Mouse (Mus musculus): ENCODE data around the gene Stx8. TPM values are rescaled to one million over a fixed set of nuclear protein-coding genes. Genes with fewer than 3 reads are reported as not detected.
A peak's percentile ranks its signal among the peaks of the same experiment; 100 is the strongest.

Gene Stx8
- total and polyA plus RNA-seq, 2 experiments from 2014 or later = 13.2 to 63.6 TPM

- no peak for TF ChIP-seq CTCF (IDR thresholded peaks at IDR 0.05)
- no peaks in the 10 kb centered on the region for H3K27me3 ChIP-seq (ENCODE audit: insufficient read depth, low read length)
- WGBS = 83% methylated on average over 2 of the region's 2 CpGs
- H3K9me3 ChIP-seq (ENCODE audit: low read length) = no peaks in the 10 kb centered on the region
- no peak overlapping the region for H3K4me2 ChIP-seq (ENCODE audit: low read depth, low read length, poor library complexity, severe bottlenecking)
- H3K36me3 ChIP-seq (ENCODE audit: insufficient read depth, low read length) = no peaks in the 10 kb centered on the region
- H3K27ac ChIP-seq (ENCODE audit: low read depth, low read length) = no peak overlapping the region
- H3K4me3 ChIP-seq (ENCODE audit: low read depth, low read length) = no peak overlapping the region
- no peaks in the 10 kb centered on the region for H3K4me1 ChIP-seq (ENCODE audit: insufficient read depth, low read length)
- ATAC-seq (ENCODE audit: low FRiP score) (no peak), DNase-seq (ENCODE audit: low spot score) (no peak)
- H3K9ac ChIP-seq (replicated peaks; ENCODE audit: low read length, poor library complexity, severe bottlenecking) = no peak overlapping the region
Measured at GRCm38 (mm10) chr11:68038101-68038500, 72.1 kb downstream of the Stx8 start.

- Histone ChIP-seq H3K36me3 (ENCODE audit: insufficient read depth, low read length) (no peaks in the 10 kb centered on the region), H3K27ac (ENCODE audit: low read depth, low read length) (no peak overlapping the region), H3K4me2 (ENCODE audit: low read depth, low read length, poor library complexity, severe bottlenecking) (no peak overlapping the region), H3K27me3 (ENCODE audit: insufficient read depth, low read length) (no peaks in the 10 kb centered on the region), H3K4me3 (ENCODE audit: low read depth, low read length) (no peak overlapping the region), H3K4me1 (ENCODE audit: insufficient read depth, low read length) (no peaks in the 10 kb centered on the region; the same call in 1 of the 2 replicates), H3K9me3 (ENCODE audit: low read length) (no peaks in the 10 kb centered on the region), H3K9ac (replicated peaks; ENCODE audit: low read length, poor library complexity, severe bottlenecking) (no peak overlapping the region)
- WGBS = 32% methylated on average over 11 of the region's 11 CpGs
- ATAC-seq (ENCODE audit: low FRiP score) (no peak), DNase-seq (ENCODE audit: low spot score) (no peak)
- TF ChIP-seq CTCF (IDR thresholded peaks at IDR 0.05) = no peak
Measured at GRCm38 (mm10) chr11:68044181-68044580, 78.2 kb downstream of the Stx8 start.

GRCm38 (mm10) chr11:68046916-68047315 is 80.9 kb downstream of the Stx8 start:
- 64% methylated on average over 3 of the region's 3 CpGs for WGBS
- ATAC-seq (ENCODE audit: low FRiP score) = no peak

GRCm38 (mm10) chr11:68049261-68050165 is 83.5 kb downstream of the Stx8 start:
- Histone ChIP-seq H3K4me3 (ENCODE audit: low read depth, low read length) (no peak overlapping the region), H3K4me1 (ENCODE audit: insufficient read depth, low read length) (no peaks in the 10 kb centered on the region), H3K9me3 (ENCODE audit: low read length) (no peaks in the 10 kb centered on the region), H3K27ac (ENCODE audit: low read depth, low read length) (no peak overlapping the region), H3K36me3 (ENCODE audit: insufficient read depth, low read length) (no peaks in the 10 kb centered on the region), H3K9ac (replicated peaks; ENCODE audit: low read length, poor library complexity, severe bottlenecking) (no peak overlapping the region), H3K4me2 (ENCODE audit: low read depth, low read length, poor library complexity, severe bottlenecking) (no peak overlapping the region), H3K27me3 (ENCODE audit: insufficient read depth, low read length) (no peaks in the 10 kb centered on the region)
- peak; percentile 59 for DNase-seq (ENCODE audit: low spot score)
- no peak for ATAC-seq (ENCODE audit: low FRiP score)
- 72% methylated on average over 17 of the region's 17 CpGs for WGBS
- TF ChIP-seq CTCF (IDR thresholded peaks at IDR 0.05) = no peak

More at GRCm38 (mm10) chr11:68046916-68047315, 80.9 kb downstream of the Stx8 start:
- H3K4me1 ChIP-seq (ENCODE audit: insufficient read depth, low read length) = no peaks in the 10 kb centered on the region; the same call in 1 of the 2 replicates
- DNase-seq (ENCODE audit: low spot score) = no peak
- H3K9ac ChIP-seq (replicated peaks; ENCODE audit: low read length, poor library complexity, severe bottlenecking) = no peak overlapping the region
- H3K4me3 ChIP-seq (ENCODE audit: low read depth, low read length) = no peak overlapping the region
- H3K4me2 ChIP-seq (ENCODE audit: low read depth, low read length, poor library complexity, severe bottlenecking) = no peak overlapping the region
- H3K36me3 ChIP-seq (ENCODE audit: insufficient read depth, low read length) = no peaks in the 10 kb centered on the region
- no peaks in the 10 kb centered on the region for H3K9me3 ChIP-seq (ENCODE audit: low read length)
- H3K27me3 ChIP-seq (ENCODE audit: insufficient read depth, low read length) = no peaks in the 10 kb centered on the region
- peak; percentile 51 for TF ChIP-seq CTCF (IDR thresholded peaks at IDR 0.05)
- no peak overlapping the region for H3K27ac ChIP-seq (ENCODE audit: low read depth, low read length)

- H3K9me3 ChIP-seq (ENCODE audit: low read length) = no peaks in the 10 kb centered on the region
- H3K4me3 ChIP-seq (ENCODE audit: low read depth, low read length) = no peak overlapping the region
- WGBS = 44% methylated on average over 12 of the region's 12 CpGs
- no peak overlapping the region for H3K27ac ChIP-seq (ENCODE audit: low read depth, low read length)
- H3K4me2 ChIP-seq (ENCODE audit: low read depth, low read length, poor library complexity, severe bottlenecking) = no peak overlapping the region
- no peak for TF ChIP-seq CTCF (IDR thresholded peaks at IDR 0.05)
- H3K27me3 ChIP-seq (ENCODE audit: insufficient read depth, low read length) = no peaks in the 10 kb centered on the region
- no peak overlapping the region for H3K9ac ChIP-seq (replicated peaks; ENCODE audit: low read length, poor library complexity, severe bottlenecking)
- no peaks in the 10 kb centered on the region for H3K36me3 ChIP-seq (ENCODE audit: insufficient read depth, low read length)
- ATAC-seq (ENCODE audit: low FRiP score) = no peak
- DNase-seq (ENCODE audit: low spot score) = peak; percentile 73
- H3K4me1 ChIP-seq (ENCODE audit: insufficient read depth, low read length) = no peaks in the 10 kb centered on the region
Measured at GRCm38 (mm10) chr11:68050725-68051124, 84.7 kb downstream of the Stx8 start.

- ATAC-seq (ENCODE audit: low FRiP score) (no peak), DNase-seq (ENCODE audit: low spot score) (no peak)
- H3K27me3 ChIP-seq (ENCODE audit: insufficient read depth, low read length) = no peaks in the 10 kb centered on the region
- no peak overlapping the region for H3K4me3 ChIP-seq (ENCODE audit: low read depth, low read length)
- no peaks in the 10 kb centered on the region for H3K4me1 ChIP-seq (ENCODE audit: insufficient read depth, low read length)
- no peak for TF ChIP-seq CTCF (IDR thresholded peaks at IDR 0.05)
- no peak overlapping the region for H3K9ac ChIP-seq (replicated peaks; ENCODE audit: low read length, poor library complexity, severe bottlenecking)
- H3K36me3 ChIP-seq (ENCODE audit: insufficient read depth, low read length) = no peaks in the 10 kb centered on the region
- no peak overlapping the region for H3K4me2 ChIP-seq (ENCODE audit: low read depth, low read length, poor library complexity, severe bottlenecking)
- no peaks in the 10 kb centered on the region for H3K9me3 ChIP-seq (ENCODE audit: low read length)
- H3K27ac ChIP-seq (ENCODE audit: low read depth, low read length) = no peak overlapping the region
- WGBS = 92% methylated on average over 4 of the region's 4 CpGs
Measured at GRCm38 (mm10) chr11:68051305-68051704, 85.3 kb downstream of the Stx8 start.
